Mouse (Mus musculus): ENCODE results near the gene Efcc1. TPM values are rescaled to one million over a fixed set of nuclear protein-coding genes. Genes with fewer than 3 reads are reported as not detected.

Efcc1 gene
- total and polyA plus RNA-seq, 3 experiments, result 0.11 to 2.3 TPM; not detected in 1

DNA sequence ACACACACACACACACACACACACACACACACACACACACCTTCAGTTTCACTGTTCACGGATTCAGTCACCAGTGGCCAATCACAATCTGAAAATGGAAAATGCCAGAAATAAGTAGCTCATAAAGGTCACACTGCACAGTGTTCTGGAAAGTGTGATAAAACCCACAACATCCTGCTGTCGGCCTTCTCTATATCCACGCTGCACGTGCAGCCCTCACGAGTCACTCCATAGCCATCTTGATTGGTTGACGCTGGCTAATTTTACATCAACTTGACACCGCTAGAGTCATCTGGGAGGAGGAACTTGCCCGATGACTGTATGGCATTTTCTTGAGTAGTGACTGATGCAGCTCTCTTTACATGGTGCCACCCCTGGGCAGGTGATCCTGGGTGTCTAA lies 11.3 kb downstream of the Efcc1 start:
- Histone ChIP-seq H3K4me3 (ENCODE audit: low read depth, low read length) (no peak overlapping the region), H3K4me1 (ENCODE audit: insufficient read depth, low read depth, low read length) (peaks cover 70% of the 10 kb centered on the region), H3K9me3 (replicated peaks) (no peaks in the 10 kb centered on the region; the same call in 1 of the 2 replicates), H3K27me3 (ENCODE audit: insufficient read depth, low read length) (peaks cover 11% of the 10 kb centered on the region), H3K36me3 (replicated peaks) (no peaks in the 10 kb centered on the region)
- no peak for TF ChIP-seq POLR2AphosphoS5 (IDR thresholded peaks at IDR 0.05; ENCODE audit: insufficient replicate concordance, low read depth, low read length)
- no peak for TF ChIP-seq GATA2 (IDR thresholded peaks at IDR 0.05; ENCODE audit: borderline replicate concordance, low read depth, low read length)
- TF ChIP-seq CTCF (IDR thresholded peaks at IDR 0.05; ENCODE audit: low read depth, low read length), result no peak
- TF ChIP-seq TAL1 (conservative IDR thresholded peaks at IDR 0.05; ENCODE audit: low read depth, low read length), result no peak
- TF ChIP-seq GATA1 (IDR thresholded peaks at IDR 0.05; ENCODE audit: borderline replicate concordance, low read length), result no peak
- ATAC-seq (ENCODE audit: extremely low read depth, insufficient number of reproducible peaks, low FRiP score, poor library complexity, severe bottlenecking), result no peak
- DNase-seq (ENCODE audit: low spot score), result no peak

DNA sequence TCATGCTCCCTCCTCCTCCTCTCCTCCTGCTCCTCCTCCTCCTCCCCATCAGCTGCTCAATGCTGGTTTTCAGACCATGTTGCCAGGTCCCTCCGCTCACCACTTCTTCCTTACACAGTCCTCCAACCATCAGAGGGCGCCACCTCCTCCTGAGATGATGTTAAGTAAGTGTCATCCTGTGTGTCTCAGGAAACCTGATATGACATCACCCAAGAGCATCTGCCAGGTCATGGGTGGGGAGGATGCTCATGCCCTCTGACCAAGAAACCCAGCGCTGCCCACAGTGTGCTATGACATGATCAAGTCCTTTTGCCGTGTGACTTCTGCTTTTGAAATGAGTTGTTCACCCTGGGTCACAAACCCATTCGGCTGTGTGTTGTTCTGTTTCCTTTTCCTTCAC lies 12.1 kb downstream of the Efcc1 start:
- peaks cover 9% of the 10 kb centered on the region for H3K27me3 ChIP-seq (ENCODE audit: insufficient read depth, low read length)
- H3K4me1 ChIP-seq (ENCODE audit: insufficient read depth, low read depth, low read length), result peaks cover 76% of the 10 kb centered on the region
- H3K9me3 ChIP-seq (replicated peaks), result no peaks in the 10 kb centered on the region; the same call in 1 of the 2 replicates
- DNase-seq (ENCODE audit: low spot score) (no peak), ATAC-seq (ENCODE audit: extremely low read depth, insufficient number of reproducible peaks, low FRiP score, poor library complexity, severe bottlenecking) (no peak)
- H3K36me3 ChIP-seq (replicated peaks), result no peaks in the 10 kb centered on the region
- no peak overlapping the region for H3K4me3 ChIP-seq (ENCODE audit: low read depth, low read length)
- TF ChIP-seq GATA1 (IDR thresholded peaks at IDR 0.05; ENCODE audit: borderline replicate concordance, low read length) (no peak), CTCF (IDR thresholded peaks at IDR 0.05; ENCODE audit: low read depth, low read length) (0 out of 2 replicates have a peak, but pooled peaks have one; percentile 10)

DNA sequence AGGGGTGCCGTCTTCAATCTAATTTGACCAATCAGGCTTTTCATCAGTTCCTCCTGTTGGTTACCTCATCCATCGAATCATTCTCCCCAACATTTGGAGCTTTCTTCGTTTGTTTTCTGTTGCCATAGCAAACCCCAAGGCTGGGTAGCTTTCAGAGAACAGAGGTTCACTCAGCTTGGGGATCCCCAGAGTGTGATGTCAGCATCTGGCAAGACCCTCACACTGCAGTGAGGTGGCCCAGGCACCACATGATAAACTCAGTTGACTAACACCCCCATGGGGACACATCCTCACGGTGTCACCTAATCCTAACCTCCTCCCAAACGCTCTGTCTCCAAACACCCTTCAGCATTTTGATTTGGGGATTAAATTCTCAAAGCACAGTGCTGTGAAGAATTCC lies 12.6 kb downstream of the Efcc1 start:
- Histone ChIP-seq H3K27me3 (ENCODE audit: insufficient read depth, low read length) (peaks cover 7% of the 10 kb centered on the region; the same call in 1 of the 2 replicates), H3K9me3 (replicated peaks) (no peaks in the 10 kb centered on the region; the same call in 1 of the 2 replicates), H3K4me3 (ENCODE audit: low read depth, low read length) (no peak overlapping the region), H3K4me1 (ENCODE audit: insufficient read depth, low read depth, low read length) (peaks cover 76% of the 10 kb centered on the region), H3K36me3 (replicated peaks) (no peaks in the 10 kb centered on the region)
- ATAC-seq (ENCODE audit: extremely low read depth, insufficient number of reproducible peaks, low FRiP score, poor library complexity, severe bottlenecking) (no peak), DNase-seq (ENCODE audit: low spot score) (no peak)
- no peak for TF ChIP-seq GATA1 (IDR thresholded peaks at IDR 0.05; ENCODE audit: borderline replicate concordance, low read length)
- no peak for TF ChIP-seq POLR2AphosphoS5 (IDR thresholded peaks at IDR 0.05; ENCODE audit: insufficient replicate concordance, low read depth, low read length)
- TF ChIP-seq GATA2 (IDR thresholded peaks at IDR 0.05; ENCODE audit: borderline replicate concordance, low read depth, low read length), result no peak
- no peak for TF ChIP-seq CTCF (IDR thresholded peaks at IDR 0.05; ENCODE audit: low read depth, low read length)
- TF ChIP-seq TAL1 (conservative IDR thresholded peaks at IDR 0.05; ENCODE audit: low read depth, low read length), result no peak

DNA sequence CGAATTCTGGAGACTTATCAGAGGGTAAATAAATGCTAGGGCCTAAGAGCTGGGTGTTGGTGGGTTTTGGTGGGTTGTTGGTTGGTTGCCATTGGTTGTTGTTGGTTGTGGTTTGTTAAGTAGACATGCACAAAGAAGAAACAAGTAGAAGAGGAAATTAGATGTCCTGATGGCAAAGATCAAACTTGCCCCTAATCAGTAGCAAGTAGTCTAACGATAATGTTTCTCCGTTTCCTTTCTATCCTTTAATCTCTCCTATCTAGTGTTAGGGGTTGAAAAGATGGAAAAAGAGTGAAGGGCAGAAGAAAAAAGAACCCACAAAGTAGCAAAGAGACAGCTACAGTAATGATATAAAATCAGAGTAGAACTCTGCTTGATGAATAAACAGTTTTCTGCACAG lies 14.0 kb downstream of the Efcc1 start:
- Histone ChIP-seq H3K4me3 (ENCODE audit: low read depth, low read length) (no peak overlapping the region), H3K9me3 (replicated peaks) (no peaks in the 10 kb centered on the region; the same call in 1 of the 2 replicates), H3K36me3 (replicated peaks) (no peaks in the 10 kb centered on the region), H3K4me1 (ENCODE audit: insufficient read depth, low read depth, low read length) (peaks cover 72% of the 10 kb centered on the region), H3K27me3 (ENCODE audit: insufficient read depth, low read length) (peaks cover 7% of the 10 kb centered on the region)
- TF ChIP-seq POLR2AphosphoS5 (IDR thresholded peaks at IDR 0.05; ENCODE audit: insufficient replicate concordance, low read depth, low read length) (no peak), CTCF (IDR thresholded peaks at IDR 0.05; ENCODE audit: low read depth, low read length) (no peak), TAL1 (conservative IDR thresholded peaks at IDR 0.05; ENCODE audit: low read depth, low read length) (no peak), GATA1 (IDR thresholded peaks at IDR 0.05; ENCODE audit: borderline replicate concordance, low read length) (no peak), GATA2 (IDR thresholded peaks at IDR 0.05; ENCODE audit: borderline replicate concordance, low read depth, low read length) (no peak)
- DNase-seq (ENCODE audit: low spot score) (no peak), ATAC-seq (ENCODE audit: extremely low read depth, insufficient number of reproducible peaks, low FRiP score, poor library complexity, severe bottlenecking) (no peak)

DNA sequence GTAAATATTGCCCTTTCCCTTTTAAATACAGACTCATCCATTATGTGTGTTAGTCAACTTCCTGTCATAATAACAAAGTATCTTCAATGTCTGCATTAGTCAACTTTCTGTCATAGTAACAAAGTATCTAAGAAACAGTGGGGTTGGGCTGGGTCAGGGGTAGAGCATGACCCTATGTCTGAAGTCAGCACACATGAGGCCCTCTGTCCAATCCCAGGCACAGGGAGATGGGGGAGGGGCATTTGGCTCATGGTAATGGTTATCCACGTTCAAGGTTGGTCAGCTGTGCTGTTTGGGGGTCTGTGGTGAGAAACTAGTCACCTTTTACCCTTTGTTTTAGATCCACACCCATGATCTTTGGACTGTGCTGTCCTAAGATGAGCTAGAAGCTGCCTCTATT lies 14.6 kb downstream of the Efcc1 start:
- peaks cover 67% of the 10 kb centered on the region for H3K4me1 ChIP-seq (ENCODE audit: insufficient read depth, low read depth, low read length)
- no peaks in the 10 kb centered on the region; the same call in 1 of the 2 replicates for H3K9me3 ChIP-seq (replicated peaks)
- ATAC-seq (ENCODE audit: extremely low read depth, insufficient number of reproducible peaks, low FRiP score, poor library complexity, severe bottlenecking), result no peak
- no peak for TF ChIP-seq TAL1 (conservative IDR thresholded peaks at IDR 0.05; ENCODE audit: low read depth, low read length)
- no peak for TF ChIP-seq CTCF (IDR thresholded peaks at IDR 0.05; ENCODE audit: low read depth, low read length)
- H3K4me3 ChIP-seq (ENCODE audit: low read depth, low read length), result no peak overlapping the region
- H3K27me3 ChIP-seq (ENCODE audit: insufficient read depth, low read length), result peaks cover 8% of the 10 kb centered on the region
- H3K36me3 ChIP-seq (replicated peaks), result no peaks in the 10 kb centered on the region
- no peak for DNase-seq (ENCODE audit: low spot score)

DNA sequence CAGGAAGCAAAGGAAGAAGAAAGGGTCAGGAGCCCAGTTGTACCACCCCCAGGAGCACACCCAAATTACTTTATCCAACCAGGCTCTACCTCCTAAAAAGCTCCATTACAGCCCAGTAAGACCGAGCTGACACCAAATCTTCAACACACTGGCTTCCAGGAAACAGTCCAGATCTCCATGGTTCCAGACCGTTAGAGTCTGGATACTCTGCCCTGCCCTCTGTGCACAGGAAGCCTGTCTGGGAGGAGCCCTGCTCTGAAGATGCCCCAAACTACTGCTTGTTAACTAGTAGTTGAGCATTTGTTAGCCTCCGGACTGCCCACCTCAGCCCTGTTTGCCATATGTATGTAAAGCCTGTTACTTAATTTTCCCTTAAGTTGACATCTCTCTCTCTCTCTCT lies 15.4 kb downstream of the Efcc1 start:
- H3K27me3 ChIP-seq (ENCODE audit: insufficient read depth, low read length), result peaks cover 16% of the 10 kb centered on the region
- peaks cover 62% of the 10 kb centered on the region for H3K4me1 ChIP-seq (ENCODE audit: insufficient read depth, low read depth, low read length)
- TF ChIP-seq POLR2AphosphoS5 (IDR thresholded peaks at IDR 0.05; ENCODE audit: insufficient replicate concordance, low read depth, low read length) (no peak), GATA2 (IDR thresholded peaks at IDR 0.05; ENCODE audit: borderline replicate concordance, low read depth, low read length) (no peak), CTCF (IDR thresholded peaks at IDR 0.05; ENCODE audit: low read depth, low read length) (no peak), GATA1 (IDR thresholded peaks at IDR 0.05; ENCODE audit: borderline replicate concordance, low read length) (no peak), TAL1 (conservative IDR thresholded peaks at IDR 0.05; ENCODE audit: low read depth, low read length) (no peak)
- ATAC-seq (ENCODE audit: extremely low read depth, insufficient number of reproducible peaks, low FRiP score, poor library complexity, severe bottlenecking) (no peak), DNase-seq (ENCODE audit: low spot score) (no peak)
- no peaks in the 10 kb centered on the region; the same call in 1 of the 2 replicates for H3K9me3 ChIP-seq (replicated peaks)
- no peaks in the 10 kb centered on the region for H3K36me3 ChIP-seq (replicated peaks)
- no peak overlapping the region for H3K4me3 ChIP-seq (ENCODE audit: low read depth, low read length)

DNA sequence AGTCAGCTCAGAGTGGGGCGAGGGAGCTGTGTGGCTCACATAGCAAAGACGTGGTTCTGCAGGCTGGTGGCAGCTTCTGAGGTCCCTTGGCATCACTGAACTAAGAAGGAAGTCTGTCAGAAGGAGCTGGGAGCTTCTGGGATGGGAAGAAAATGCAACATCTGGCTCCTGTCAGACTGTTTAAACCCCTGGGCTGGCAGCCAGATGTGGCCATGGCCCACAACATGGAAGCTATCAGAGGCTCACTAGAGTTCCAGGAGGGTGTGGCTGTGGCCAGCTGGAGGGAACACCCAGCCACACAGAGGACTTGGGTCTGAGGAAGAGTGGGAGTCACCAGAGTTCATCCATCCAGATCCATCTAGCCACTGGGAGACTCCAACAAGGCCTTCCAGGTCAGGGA lies 16.2 kb downstream of the Efcc1 start:
- Histone ChIP-seq H3K27me3 (ENCODE audit: insufficient read depth, low read length) (peaks cover 24% of the 10 kb centered on the region), H3K9me3 (replicated peaks) (no peaks in the 10 kb centered on the region; the same call in 1 of the 2 replicates), H3K36me3 (replicated peaks) (no peaks in the 10 kb centered on the region), H3K4me1 (ENCODE audit: insufficient read depth, low read depth, low read length) (peaks cover 56% of the 10 kb centered on the region), H3K4me3 (ENCODE audit: low read depth, low read length) (no peak overlapping the region)
- ATAC-seq (ENCODE audit: extremely low read depth, insufficient number of reproducible peaks, low FRiP score, poor library complexity, severe bottlenecking), result no peak
- DNase-seq (ENCODE audit: low spot score), result no peak
- TF ChIP-seq POLR2AphosphoS5 (IDR thresholded peaks at IDR 0.05; ENCODE audit: insufficient replicate concordance, low read depth, low read length) (no peak), GATA2 (IDR thresholded peaks at IDR 0.05; ENCODE audit: borderline replicate concordance, low read depth, low read length) (no peak), GATA1 (IDR thresholded peaks at IDR 0.05; ENCODE audit: borderline replicate concordance, low read length) (no peak), CTCF (IDR thresholded peaks at IDR 0.05; ENCODE audit: low read depth, low read length) (no peak), TAL1 (conservative IDR thresholded peaks at IDR 0.05; ENCODE audit: low read depth, low read length) (no peak)
